Mouse (Mus musculus) adrenal gland, adult 2 months (tissue): ENCODE data around the gene Grip1. TPM values are rescaled to one million over a fixed set of nuclear protein-coding genes. Genes with fewer than 3 reads are reported as not detected.

Experiments
- DNase-seq: peaks from one replicate; pipeline ENCODE4 v3.0.0; 2021
- polyA plus RNA-seq: library from polyadenylated mRNA; depleted of rRNA; stranded (reverse); fragments of >200 nt; gene quantifications from 2 replicates; pipeline ENCODE4 v1.2.3, GENCODE M21; 2012
- total RNA-seq, 2 experiments: library from RNA; stranded (reverse); gene quantifications; 2 replicates each; pipeline ENCODE4 v1.2.3; 2021

Grip1 gene
- total and polyA plus RNA-seq, 3 experiments: 0.17 to 0.55 (median 0.43) TPM

- no peak for DNase-seq
Measured at GRCm38 (mm10) chr10:119458991-119459390, 5.4 kb downstream of the Grip1 start.

GRCm38 (mm10) chr10:119463345-119463744, 9.7 kb downstream of the Grip1 start:
- no peak for DNase-seq

GRCm38 (mm10) chr10:119463793-119464192, 10.2 kb downstream of the Grip1 start:
- no peak for DNase-seq

GRCm38 (mm10) chr10:119467976-119468375, 14.3 kb downstream of the Grip1 start:
- no peak for DNase-seq

GRCm38 (mm10) chr10:119470096-119470495, 16.5 kb downstream of the Grip1 start:
- no peak for DNase-seq

GRCm38 (mm10) chr10:119475166-119475565, 21.5 kb downstream of the Grip1 start:
- no peak for DNase-seq

- DNase-seq: no peak
Measured at GRCm38 (mm10) chr10:119477661-119478060, 24.0 kb downstream of the Grip1 start.

GRCm38 (mm10) chr10:119483068-119483705, 29.6 kb downstream of the Grip1 start:
- DNase-seq: no peak

- no peak for DNase-seq
Measured at GRCm38 (mm10) chr10:119483766-119484165, 30.1 kb downstream of the Grip1 start.

GRCm38 (mm10) chr10:119486936-119487335, 33.3 kb downstream of the Grip1 start:
- no peak for DNase-seq

GRCm38 (mm10) chr10:119490831-119491230, 37.2 kb downstream of the Grip1 start:
- no peak for DNase-seq

GRCm38 (mm10) chr10:119495317-119495716, 41.7 kb downstream of the Grip1 start:
- DNase-seq: no peak

- DNase-seq: peak; percentile 41
Measured at GRCm38 (mm10) chr10:119496221-119496620, 42.6 kb downstream of the Grip1 start.

GRCm38 (mm10) chr10:119521686-119522085, 68.1 kb downstream of the Grip1 start:
- DNase-seq: no peak

- no peak for DNase-seq
Measured at GRCm38 (mm10) chr10:119525730-119526129, 72.1 kb downstream of the Grip1 start.

- no peak for DNase-seq
Measured at GRCm38 (mm10) chr10:119534852-119535251, 81.2 kb downstream of the Grip1 start.

- no peak for DNase-seq
Measured at GRCm38 (mm10) chr10:119541655-119542054, 88.0 kb downstream of the Grip1 start.

GRCm38 (mm10) chr10:119543771-119544170, 90.1 kb downstream of the Grip1 start:
- DNase-seq: no peak

- DNase-seq: no peak
Measured at GRCm38 (mm10) chr10:119544743-119545142, 91.1 kb downstream of the Grip1 start.

- DNase-seq: no peak
Measured at GRCm38 (mm10) chr10:119547875-119548274, 94.2 kb downstream of the Grip1 start.

- DNase-seq: no peak
Measured at GRCm38 (mm10) chr10:119548774-119549173, 95.1 kb downstream of the Grip1 start.

GRCm38 (mm10) chr10:119550630-119551029, 97.0 kb downstream of the Grip1 start:
- no peak for DNase-seq

GRCm38 (mm10) chr10:119556346-119556745, 102.7 kb downstream of the Grip1 start:
- no peak for DNase-seq

GRCm38 (mm10) chr10:119558432-119558831, 104.8 kb downstream of the Grip1 start:
- DNase-seq: no peak
